Mouse (Mus musculus) midbrain, embryonic 10.5 days (tissue): ENCODE results near the gene Olfr1251. TPM values are rescaled to one million over a fixed set of nuclear protein-coding genes. Genes with fewer than 3 reads are reported as not detected.
"Not testable (repeated sequence)": the region's sequence is repeated elsewhere in the genome, so short reads cannot be mapped to it uniquely, and the experiment has no call there.

Source experiments
- DNase-seq: peaks from one replicate; pipeline ENCODE4 v3.0.0-alpha.2; 2017; ENCODE audit warnings: low spot score
- H3K27ac ChIP-seq: fragments of 300-500 bp; sonication (generic); replicated peaks from 2 replicates; pipeline ENCODE4 v1.5.1; 2016; ENCODE audit warnings: mild to moderate bottlenecking
- H3K27me3 ChIP-seq: fragments of 300-500 bp; sonication (generic); 2 replicates; pipeline ENCODE4 v1.6.1; 2016; ENCODE audit warnings: low read depth, mild to moderate bottlenecking; ENCODE audit not compliant: poor library complexity, severe bottlenecking
- H3K36me3 ChIP-seq: fragments of 300-500 bp; sonication (generic); 2 replicates; pipeline ENCODE4 v1.6.1; 2016; ENCODE audit warnings: mild to moderate bottlenecking, moderate library complexity
- H3K4me1 ChIP-seq: fragments of 300-500 bp; sonication (generic); 2 replicates; pipeline ENCODE4 v1.6.1; 2016
- H3K4me3 ChIP-seq: fragments of 300-500 bp; sonication (generic); 2 replicates; pipeline ENCODE4 v1.5.1; 2016; ENCODE audit warnings: mild to moderate bottlenecking, moderate library complexity
- H3K9me3 ChIP-seq: fragments of 300-500 bp; sonication (generic); replicated peaks from 2 replicates; pipeline ENCODE4 v1.6.1; 2016; ENCODE audit warnings: mild to moderate bottlenecking
- WGBS: fragments of 180-500 bp; shearing (Covaris S2); methylation state at CpG from one replicate; pipeline ENCODE4 v1.1.7; 2016; 5-methylcytosine and 5-hydroxymethylcytosine counted together
- polyA plus RNA-seq: library from polyadenylated mRNA; unstranded; fragments of >200 nt; fragmentation: Nextera tagmentation; extraction: Ambion mirVana; gene quantifications from 2 replicates; pipeline ENCODE4 v1.2.1, GENCODE M21; 2016

The Olfr1251 gene
- not detected in 2 replicates for polyA plus RNA-seq

GRCm38 (mm10) chr2:89671836-89672235 lies at the start of gene Olfr1251:
Olfr1251 (minus strand) TSS chr2:89671936.
- Histone ChIP-seq H3K36me3 (no peaks in the 10 kb centered on the region), H3K4me3 (no peak within 1 kb of the TSS), H3K4me1 (no peaks in the 10 kb centered on the region), H3K27me3 (no peaks in the 10 kb centered on the region), H3K27ac (no peak within 1 kb of the TSS), H3K9me3 (no peaks in the 10 kb centered on the region)
- DNase-seq = no peak

GRCm38 (mm10) chr2:89691980-89692379 lies 20.2 kb upstream of the Olfr1251 start:
- Histone ChIP-seq H3K9me3 (no peaks in the 10 kb centered on the region), H3K27me3 (no peaks in the 10 kb centered on the region), H3K4me1 (no peaks in the 10 kb centered on the region), H3K27ac (no peak overlapping the region), H3K36me3 (no peaks in the 10 kb centered on the region), H3K4me3 (no peak overlapping the region)
- 86% methylated on average over 6 of the region's 6 CpGs for WGBS
- no peak for DNase-seq

GRCm38 (mm10) chr2:89661367-89661766 lies 10.4 kb downstream of the Olfr1251 start, which contains the start of gene Olfr1250:
Olfr1250 (minus strand) TSS chr2:89661467.
- Histone ChIP-seq H3K9me3 (no peaks in the 10 kb centered on the region), H3K4me3 (no peak within 1 kb of the TSS), H3K27me3 (no peaks in the 10 kb centered on the region), H3K4me1 (no peaks in the 10 kb centered on the region), H3K27ac (no peak within 1 kb of the TSS), H3K36me3 (no peaks in the 10 kb centered on the region)
- DNase-seq = no peak

GRCm38 (mm10) chr2:89634883-89635282 lies 36.9 kb downstream of the Olfr1251 start, which contains the start of gene Olfr1249:
Olfr1249 (minus strand) TSS chr2:89634983.
- Histone ChIP-seq H3K4me1 (no peaks in the 10 kb centered on the region), H3K9me3 (no peaks in the 10 kb centered on the region), H3K36me3 (no peaks in the 10 kb centered on the region), H3K27ac (no peak within 1 kb of the TSS), H3K27me3 (no peaks in the 10 kb centered on the region), H3K4me3 (no peak within 1 kb of the TSS)
- DNase-seq = no peak
- WGBS = 95% methylated on average over 2 of the region's 2 CpGs

GRCm38 (mm10) chr2:89618145-89618544 lies 53.6 kb downstream of the Olfr1251 start, which contains the start of gene Olfr1248:
Olfr1248 (minus strand) TSS chr2:89618245.
- DNase-seq, H3K36me3 ChIP-seq, H3K4me1 ChIP-seq, H3K9me3 ChIP-seq, H3K4me3 ChIP-seq, H3K27me3 ChIP-seq, H3K27ac ChIP-seq: not testable (repeated sequence)
- 94% methylated on average over 1 of the region's 1 CpGs for WGBS

Other genes starting within 250 kb of the Olfr1251 start
- gene Olfr1240, start 228.9 kb downstream of the Olfr1251 start, polyA plus RNA-seq = not detected in 2 replicates
- not detected in 2 replicates for gene Olfr1241, start 184.8 kb downstream of the Olfr1251 start, polyA plus RNA-seq
- gene Olfr1242, start 173.6 kb downstream of the Olfr1251 start, polyA plus RNA-seq = not detected in 2 replicates
- not detected in 2 replicates for gene Olfr1243, start 140.4 kb downstream of the Olfr1251 start, polyA plus RNA-seq
- gene Olfr1245, start 93.5 kb downstream of the Olfr1251 start, polyA plus RNA-seq = not detected in 2 replicates
- gene Olfr1246, start 78.8 kb downstream of the Olfr1251 start, polyA plus RNA-seq = not detected in 2 replicates
- gene Olfr1247, start 57.8 kb downstream of the Olfr1251 start, polyA plus RNA-seq = not detected in 2 replicates
- not detected in 2 replicates for gene Olfr1248, start 53.7 kb downstream of the Olfr1251 start, polyA plus RNA-seq
- gene Olfr1249, start 37.0 kb downstream of the Olfr1251 start, polyA plus RNA-seq = not detected in 2 replicates
- not detected in 2 replicates for gene Olfr1250, start 10.5 kb downstream of the Olfr1251 start, polyA plus RNA-seq
- gene Olfr1252, start 53.1 kb upstream of the Olfr1251 start, polyA plus RNA-seq = not detected in 2 replicates
- not detected in 2 replicates for gene Olfr1253, start 85.2 kb upstream of the Olfr1251 start, polyA plus RNA-seq
- gene Olfr1254, start 121.7 kb upstream of the Olfr1251 start, polyA plus RNA-seq = not detected in 2 replicates
- not detected in 2 replicates for gene Olfr1255, start 140.1 kb upstream of the Olfr1251 start, polyA plus RNA-seq
- gene Olfr1256, start 169.6 kb upstream of the Olfr1251 start, polyA plus RNA-seq = not detected in 2 replicates
- gene Olfr48, start 176.3 kb upstream of the Olfr1251 start, polyA plus RNA-seq = not detected in 2 replicates
- not detected in 2 replicates for gene Olfr1257, start 206.5 kb upstream of the Olfr1251 start, polyA plus RNA-seq